Mouse (Mus musculus): ENCODE measurements around the gene Chuk. TPM values are rescaled to one million over a fixed set of nuclear protein-coding genes. Genes with fewer than 3 reads are reported as not detected.

Chuk gene
- polyA plus RNA-seq, 1 experiment: 19.4 TPM

GRCm38 (mm10) chr19:44042121-44042520 is 65.2 kb downstream of the Chuk start:
- peak; percentile 19 for DNase-seq (ENCODE audit: low read depth)

- DNase-seq (ENCODE audit: low read depth): no peak
These were observed 73.9 kb downstream of the Chuk start for GRCm38 (mm10) chr19:44033396-44033795.

- DNase-seq (ENCODE audit: low read depth): no peak
These were observed 75.1 kb downstream of the Chuk start for GRCm38 (mm10) chr19:44032046-44032744.

DNA sequence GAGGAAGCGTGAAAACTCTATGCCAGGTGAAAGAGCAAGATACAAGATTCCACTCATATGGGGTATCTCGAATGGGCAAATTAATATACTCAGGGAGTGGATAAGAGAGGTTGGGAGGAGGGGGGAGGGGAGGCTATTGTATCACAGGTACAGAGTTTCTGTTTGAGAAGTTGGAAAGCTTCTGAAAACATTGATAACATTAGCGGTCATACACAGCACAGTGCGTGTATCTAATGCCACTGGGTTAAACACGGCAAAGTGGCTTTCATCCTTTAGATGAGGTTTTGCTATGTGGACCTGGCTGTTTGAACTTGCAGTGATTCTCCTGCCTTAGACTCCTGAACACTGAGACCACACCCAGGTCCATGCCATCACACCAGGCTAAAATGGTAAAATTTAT is 77.3 kb downstream of the Chuk start:
- no peak for DNase-seq (ENCODE audit: low read depth)

GRCm38 (mm10) chr19:44028972-44029371 is 78.3 kb downstream of the Chuk start, which contains the start of gene Cyp2c23:
Cyp2c23 (minus strand) TSS chr19:44029208.
- DNase-seq (ENCODE audit: low read depth): no peak

GRCm38 (mm10) chr19:44026956-44027530 is 80.2 kb downstream of the Chuk start:
- DNase-seq (ENCODE audit: low read depth): no peak

GRCm38 (mm10) chr19:44024921-44025585 is 82.2 kb downstream of the Chuk start:
- DNase-seq (ENCODE audit: low read depth): no peak

Other genes with a start within 250 kb of the Chuk start
- 31.1 and 31.6 TPM in 2 replicates for gene Dnmbp, start 167.3 kb downstream of the Chuk start, polyA plus RNA-seq (2012; rRNA removed)
- 18.6 and 29.0 TPM in 2 replicates for gene Cpn1, start 120.9 kb downstream of the Chuk start, polyA plus RNA-seq (2012; rRNA removed)
- gene Cyp2c23, start 78.3 kb downstream of the Chuk start, polyA plus RNA-seq (2012; rRNA removed): 0.25 and 0.31 TPM in 2 replicates
- gene Erlin1, start 37.7 kb downstream of the Chuk start, polyA plus RNA-seq (2012; rRNA removed): 9.5 and 9.9 TPM in 2 replicates
- 8.0 and 8.5 TPM in 2 replicates for gene Cwf19l1, start 28.4 kb upstream of the Chuk start, polyA plus RNA-seq (2012; rRNA removed)
- gene Bloc1s2, start 39.0 kb upstream of the Chuk start, polyA plus RNA-seq (2012; rRNA removed): 21.3 and 22.1 TPM in 2 replicates
- gene Pkd2l1, start 85.0 kb upstream of the Chuk start, polyA plus RNA-seq (2012; rRNA removed): 0.84 and 1.1 TPM in 2 replicates
- gene Scd3, start 95.8 kb upstream of the Chuk start, polyA plus RNA-seq (2012; rRNA removed): 6.0 and 11.4 TPM in 2 replicates
- gene Scd2, start 186.2 kb upstream of the Chuk start, polyA plus RNA-seq (2012; rRNA removed): 426 and 494 TPM in 2 replicates
- 0.52 and 0.73 TPM in 2 replicates for gene Scd4, start 225.6 kb upstream of the Chuk start, polyA plus RNA-seq (2012; rRNA removed)

All from gonadal fat pad, adult 2 months (tissue).